Mouse (Mus musculus) midbrain, postnatal 0 days (tissue): ENCODE results near the gene Rcan2. TPM values are rescaled to one million over a fixed set of nuclear protein-coding genes. Genes with fewer than 3 reads are reported as not detected.

ENCODE experiments used
- ATAC-seq: fragments of 200-750 bp; cut with Nextera tagmentation; 2 replicates; pipeline ENCODE4 v1.8.0; 2017; ENCODE audit warnings: moderate number of reproducible peaks, mild to moderate bottlenecking, moderate TSS enrichment, moderate library complexity; ENCODE audit not compliant: low FRiP score
- DNase-seq: peaks from one replicate; pipeline ENCODE4 v3.0.0-alpha.2; 2015; ENCODE audit warnings: low spot score
- H3K27ac ChIP-seq: fragments of 300-500 bp; sonication (generic); 2 replicates; pipeline ENCODE4 v1.5.1; 2014; ENCODE audit warnings: low read depth, mild to moderate bottlenecking, low read length, mixed read lengths
- H3K27me3 ChIP-seq: fragments of 300-500 bp; sonication (generic); 2 replicates; pipeline ENCODE4 v1.6.1; 2014; ENCODE audit warnings: low read length, control low read depth, mixed read lengths; ENCODE audit not compliant: insufficient read depth
- H3K36me3 ChIP-seq: fragments of 300-500 bp; sonication (generic); 2 replicates; pipeline ENCODE4 v1.6.1; 2014; ENCODE audit warnings: low read length, control low read depth, mixed read lengths; ENCODE audit not compliant: insufficient read depth
- H3K4me1 ChIP-seq: fragments of 300-500 bp; sonication (generic); 2 replicates; pipeline ENCODE4 v1.6.1; 2014; ENCODE audit warnings: mild to moderate bottlenecking, control low read depth, antibody characterized with exemption, low read length, mixed read lengths; ENCODE audit not compliant: insufficient read depth
- H3K4me2 ChIP-seq: fragments of 300-500 bp; sonication (generic); 2 replicates; pipeline ENCODE4 v1.6.1; 2014; ENCODE audit warnings: low read depth, mild to moderate bottlenecking, low read length, mixed read lengths; ENCODE audit not compliant: poor library complexity, severe bottlenecking
- H3K4me3 ChIP-seq: fragments of 300-500 bp; sonication (generic); 2 replicates; pipeline ENCODE4 v1.5.1; 2014; ENCODE audit warnings: low read depth, mild to moderate bottlenecking, low read length, moderate library complexity
- H3K9ac ChIP-seq: fragments of 300-500 bp; sonication (generic); replicated peaks from 2 replicates; pipeline ENCODE4 v1.6.1; 2014; ENCODE audit warnings: mild to moderate bottlenecking, low read length, moderate library complexity, mixed read lengths; ENCODE audit not compliant: poor library complexity, severe bottlenecking
- H3K9me3 ChIP-seq: fragments of 300-500 bp; sonication (generic); 2 replicates; pipeline ENCODE4 v1.6.1; 2016; ENCODE audit warnings: low read length, control low read depth
- CTCF ChIP-seq: IDR thresholded peaks from 2 replicates; pipeline ENCODE4 v1.5.1; 2016; ENCODE audit warnings: antibody characterized with exemption, mild to moderate bottlenecking
- WGBS: fragments of 180-500 bp; shearing (Covaris S2); extraction: QIAGEN DNeasy Blood & Tissue Kit; methylation state at CpG from one replicate; pipeline ENCODE4 v1.1.7; 2014; 5-methylcytosine and 5-hydroxymethylcytosine counted together
- polyA plus RNA-seq: library from polyadenylated mRNA; unstranded; fragments of >200 nt; fragmentation: Nextera tagmentation; extraction: Ambion mirVana; gene quantifications from 2 replicates; pipeline ENCODE4 v1.2.1, GENCODE M21; 2015
- total RNA-seq: library from RNA; depleted of rRNA; stranded (reverse); fragments of >200 nt; gene quantifications from 2 replicates; pipeline ENCODE4 v1.2.3, GENCODE M21; 2014

Gene Rcan2
- total and polyA plus RNA-seq, 2 experiments from 2014 or later: 96.7 to 136 TPM

GRCm38 (mm10) chr17:43789376-43789775 lies 11.8 kb upstream of the Rcan2 start:
- no peak for ATAC-seq
- Histone ChIP-seq H3K4me1 (no peaks in the 10 kb centered on the region), H3K27me3 (no peaks in the 10 kb centered on the region), H3K9me3 (no peaks in the 10 kb centered on the region), H3K27ac (no peak overlapping the region), H3K9ac (no peak overlapping the region), H3K4me2 (no peak overlapping the region), H3K4me3 (no peak overlapping the region), H3K36me3 (no peaks in the 10 kb centered on the region)
- no peak for TF ChIP-seq CTCF
- DNase-seq: no peak

GRCm38 (mm10) chr17:43791751-43792150 lies 9.4 kb upstream of the Rcan2 start:
- ATAC-seq: no peak
- 96% methylated on average over 3 of the region's 3 CpGs for WGBS
- no peak for TF ChIP-seq CTCF
- no peaks in the 10 kb centered on the region for H3K36me3 ChIP-seq
- no peak overlapping the region for H3K27ac ChIP-seq
- DNase-seq: no peak
- H3K27me3 ChIP-seq: no peaks in the 10 kb centered on the region
- H3K4me2 ChIP-seq: no peak overlapping the region
- H3K9me3 ChIP-seq: no peaks in the 10 kb centered on the region
- H3K4me1 ChIP-seq: no peaks in the 10 kb centered on the region
- no peak overlapping the region for H3K9ac ChIP-seq
- no peak overlapping the region for H3K4me3 ChIP-seq

- no peaks in the 10 kb centered on the region for H3K4me1 ChIP-seq
- H3K27me3 ChIP-seq: no peaks in the 10 kb centered on the region
- no peak for TF ChIP-seq CTCF
- 78% methylated on average over 1 of the region's 1 CpGs for WGBS
- no peaks in the 10 kb centered on the region for H3K9me3 ChIP-seq
- H3K9ac ChIP-seq: no peak overlapping the region
- no peak overlapping the region for H3K27ac ChIP-seq
- ATAC-seq (no peak), DNase-seq (no peak)
- no peak overlapping the region for H3K4me3 ChIP-seq
- no peaks in the 10 kb centered on the region for H3K36me3 ChIP-seq
- H3K4me2 ChIP-seq: no peak overlapping the region
Measured at GRCm38 (mm10) chr17:43794731-43795280, 6.3 kb upstream of the Rcan2 start.

- H3K4me1 ChIP-seq: no peaks in the 10 kb centered on the region
- no peaks in the 10 kb centered on the region for H3K36me3 ChIP-seq
- TF ChIP-seq CTCF: peak; percentile 65
- peak overlapping the region; percentile 68 for H3K27ac ChIP-seq
- peak overlapping the region; percentile 86 for H3K4me2 ChIP-seq
- WGBS: under 1% methylated on average over 41 of the region's 55 CpGs
- DNase-seq: peak; percentile 70
- H3K27me3 ChIP-seq: no peaks in the 10 kb centered on the region
- peak overlapping the region; percentile 94 for H3K9ac ChIP-seq
- H3K9me3 ChIP-seq: no peaks in the 10 kb centered on the region
- peak; percentile 92 for ATAC-seq
- peak overlapping the region; percentile 76 for H3K4me3 ChIP-seq
Measured at GRCm38 (mm10) chr17:43801595-43802373, 633 bp downstream of the Rcan2 start.

- Histone ChIP-seq H3K9ac (peak overlapping the region; percentile 94), H3K4me2 (peak overlapping the region; percentile 86), H3K27me3 (no peaks in the 10 kb centered on the region), H3K9me3 (no peaks in the 10 kb centered on the region), H3K4me3 (peak overlapping the region; percentile 76), H3K36me3 (no peaks in the 10 kb centered on the region), H3K27ac (no peak overlapping the region), H3K4me1 (no peaks in the 10 kb centered on the region)
- no peak for DNase-seq
- TF ChIP-seq CTCF: no peak
- ATAC-seq: no peak
- WGBS: 59% methylated on average over 11 of the region's 11 CpGs
Measured at GRCm38 (mm10) chr17:43802414-43802813, 1.3 kb downstream of the Rcan2 start.

GRCm38 (mm10) chr17:43803111-43803510 lies 2.0 kb downstream of the Rcan2 start:
- Histone ChIP-seq H3K4me2 (peak overlapping the region; percentile 86), H3K4me3 (peak overlapping the region; percentile 76; the same call in 1 of the 2 replicates), H3K27me3 (no peaks in the 10 kb centered on the region), H3K9ac (no peak overlapping the region), H3K9me3 (no peaks in the 10 kb centered on the region), H3K4me1 (no peaks in the 10 kb centered on the region), H3K36me3 (no peaks in the 10 kb centered on the region), H3K27ac (no peak overlapping the region)
- no peak for TF ChIP-seq CTCF
- WGBS: 88% methylated on average over 2 of the region's 2 CpGs
- ATAC-seq (no peak), DNase-seq (no peak)
